Mouse (Mus musculus): ENCODE measurements at regions not wholly inside any gene's neighbourhood (a gene's known extent, or its start where the extent isn't known, plus 50 kb on each side); places are given as distances from the start of the nearest gene placed in this dataset.

DNA sequence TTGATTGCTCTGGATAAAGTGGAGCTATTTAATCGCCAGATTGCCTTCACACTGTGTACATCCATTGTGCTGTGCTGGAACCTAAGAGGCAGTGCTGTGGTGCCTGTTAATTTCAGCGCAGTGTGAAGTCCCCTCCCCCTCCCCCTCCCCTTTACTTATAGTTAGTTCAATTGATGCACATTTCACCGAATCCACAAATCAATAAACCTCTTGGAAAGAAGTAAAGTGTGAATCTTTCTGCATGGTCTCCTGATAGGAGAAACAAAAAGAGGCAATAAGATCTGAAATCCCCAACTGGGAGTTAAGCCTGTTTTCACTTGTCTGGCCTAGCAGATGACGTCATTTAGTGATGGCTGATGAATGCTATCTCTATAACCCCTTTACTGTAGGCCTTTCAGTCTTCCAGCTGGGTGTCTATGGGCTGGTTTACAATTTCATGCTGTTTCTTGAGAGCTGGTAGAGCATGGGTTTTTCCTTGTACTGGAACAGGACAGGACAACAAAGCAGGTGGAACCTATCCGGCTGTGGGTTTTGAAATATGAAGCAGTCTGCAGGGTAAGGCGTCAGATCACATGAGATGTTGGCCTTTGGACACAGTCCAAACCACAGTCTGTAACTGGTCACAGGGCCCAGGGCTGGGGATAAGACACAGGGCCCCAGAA lies 398.0 kb upstream of the Sel1l start:
- Histone ChIP-seq H3K9ac (ENCODE audit: low read depth, low read length) (no peak overlapping the region), H3K27me3 (ENCODE audit: control insufficient read depth, insufficient read depth, low read length) (no peaks in the 10 kb centered on the region), H3K9me3 (replicated peaks; ENCODE audit: control insufficient read depth, low read length) (no peaks in the 10 kb centered on the region), H3K27ac (ENCODE audit: low read depth, low read length) (no peak overlapping the region), H3K36me3 (ENCODE audit: control insufficient read depth, insufficient read depth, low read length) (no peaks in the 10 kb centered on the region), H3K4me1 (ENCODE audit: control insufficient read depth, insufficient read depth, low read length) (no peaks in the 10 kb centered on the region), H3K4me3 (ENCODE audit: low read depth, low read length) (no peak overlapping the region), H3K4me2 (no peak overlapping the region)
- 47% methylated on average over 6 of the region's 6 CpGs for WGBS (ENCODE audit: insufficient replicate concordance)
- ATAC-seq (replicated peaks; ENCODE audit: insufficient number of reproducible peaks, low FRiP score, low TSS enrichment), result peak; percentile 55; the same call in 1 of the 2 replicates

- H3K27me3 ChIP-seq (ENCODE audit: control insufficient read depth, insufficient read depth, low read length), result no peaks in the 10 kb centered on the region
- H3K9ac ChIP-seq (ENCODE audit: low read depth, low read length), result no peak overlapping the region
- no peaks in the 10 kb centered on the region for H3K9me3 ChIP-seq (replicated peaks; ENCODE audit: control insufficient read depth, low read length)
- no peak for ATAC-seq (replicated peaks; ENCODE audit: insufficient number of reproducible peaks, low FRiP score, low TSS enrichment)
- no peaks in the 10 kb centered on the region for H3K36me3 ChIP-seq (ENCODE audit: control insufficient read depth, insufficient read depth, low read length)
- H3K4me3 ChIP-seq (ENCODE audit: low read depth, low read length), result no peak overlapping the region
- H3K4me2 ChIP-seq, result no peak overlapping the region
- 68% methylated on average over 5 of the region's 5 CpGs for WGBS (ENCODE audit: insufficient replicate concordance)
- no peak overlapping the region for H3K27ac ChIP-seq (ENCODE audit: low read depth, low read length)
- H3K4me1 ChIP-seq (ENCODE audit: control insufficient read depth, insufficient read depth, low read length), result no peaks in the 10 kb centered on the region
Observed at GRCm38 (mm10) chr12:92239956-92240699, 391.2 kb upstream of the Sel1l start.

DNA sequence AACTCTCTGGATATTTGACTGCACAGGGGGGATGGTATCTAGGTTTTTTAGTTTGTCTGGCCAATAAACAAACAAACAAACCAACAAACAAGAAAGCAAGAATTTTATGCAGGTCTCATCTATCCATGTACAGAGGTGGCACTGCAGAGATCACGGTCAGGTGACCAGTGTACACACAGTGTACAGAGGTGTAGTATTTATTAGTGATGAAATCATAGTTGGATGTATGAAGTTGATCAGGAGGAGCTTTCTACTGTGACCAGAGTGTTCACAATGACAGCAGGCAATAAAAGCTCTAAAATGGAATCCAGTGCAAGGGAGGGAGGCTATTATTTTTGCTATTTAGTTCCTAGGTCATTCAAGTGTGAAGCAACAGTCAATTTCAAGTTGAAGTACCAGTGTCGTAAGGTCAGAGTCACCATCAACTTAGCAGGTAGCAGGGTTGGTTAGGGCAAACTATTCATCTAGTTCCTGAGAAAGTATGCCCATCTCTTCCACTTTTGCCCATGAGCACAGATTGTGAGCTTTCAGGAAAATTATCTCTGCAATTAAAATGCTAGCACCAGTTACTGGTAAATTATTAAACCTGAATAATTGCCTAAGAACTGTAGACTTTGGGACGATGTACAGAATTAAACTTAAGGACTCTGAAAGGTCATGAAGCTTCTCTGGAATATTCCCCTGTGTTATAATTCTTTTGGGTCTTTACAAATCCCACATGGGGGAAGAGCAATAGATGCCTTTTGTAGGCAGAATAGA lies 384.9 kb upstream of the Sel1l start:
- no peaks in the 10 kb centered on the region for H3K9me3 ChIP-seq (replicated peaks; ENCODE audit: control insufficient read depth, low read length)
- H3K36me3 ChIP-seq (ENCODE audit: control insufficient read depth, insufficient read depth, low read length), result no peaks in the 10 kb centered on the region
- H3K4me1 ChIP-seq (ENCODE audit: control insufficient read depth, insufficient read depth, low read length), result no peaks in the 10 kb centered on the region
- H3K27me3 ChIP-seq (ENCODE audit: control insufficient read depth, insufficient read depth, low read length), result no peaks in the 10 kb centered on the region
- no peak overlapping the region for H3K9ac ChIP-seq (ENCODE audit: low read depth, low read length)
- H3K4me2 ChIP-seq, result no peak overlapping the region
- no peak for ATAC-seq (replicated peaks; ENCODE audit: insufficient number of reproducible peaks, low FRiP score, low TSS enrichment)
- H3K4me3 ChIP-seq (ENCODE audit: low read depth, low read length), result no peak overlapping the region
- 79% methylated on average over 3 of the region's 3 CpGs for WGBS (ENCODE audit: insufficient replicate concordance)
- H3K27ac ChIP-seq (ENCODE audit: low read depth, low read length), result no peak overlapping the region

DNA sequence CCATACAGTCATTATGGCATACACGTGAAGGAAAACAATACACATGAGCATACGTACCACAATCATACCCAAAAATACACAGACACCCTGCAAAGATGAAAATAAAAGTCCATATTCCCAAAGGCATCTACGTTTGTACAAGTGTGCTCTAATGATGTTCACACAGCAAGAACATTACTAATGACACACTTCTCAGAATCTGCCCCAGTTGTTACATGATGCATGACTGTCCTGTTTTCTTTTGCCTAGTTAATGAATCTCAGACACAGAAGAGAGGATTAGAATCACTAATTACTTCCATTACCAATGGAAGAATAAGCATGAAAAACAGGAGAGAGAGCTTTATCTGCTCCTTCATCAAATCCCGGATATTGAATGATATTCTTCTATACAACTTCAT lies 379.6 kb upstream of the Sel1l start:
- Histone ChIP-seq H3K27ac (ENCODE audit: low read depth, low read length) (no peak overlapping the region), H3K9ac (ENCODE audit: low read depth, low read length) (no peak overlapping the region), H3K9me3 (replicated peaks; ENCODE audit: control insufficient read depth, low read length) (no peaks in the 10 kb centered on the region), H3K4me3 (ENCODE audit: low read depth, low read length) (no peak overlapping the region), H3K27me3 (ENCODE audit: control insufficient read depth, insufficient read depth, low read length) (no peaks in the 10 kb centered on the region), H3K4me1 (ENCODE audit: control insufficient read depth, insufficient read depth, low read length) (no peaks in the 10 kb centered on the region), H3K36me3 (ENCODE audit: control insufficient read depth, insufficient read depth, low read length) (no peaks in the 10 kb centered on the region), H3K4me2 (no peak overlapping the region)
- ATAC-seq (replicated peaks; ENCODE audit: insufficient number of reproducible peaks, low FRiP score, low TSS enrichment), result no peak
- 72% methylated on average over 4 of the region's 4 CpGs for WGBS (ENCODE audit: insufficient replicate concordance)

GRCm38 (mm10) chr12:92203351-92203750 lies 354.4 kb upstream of the Sel1l start:
- Histone ChIP-seq H3K27ac (ENCODE audit: low read depth, low read length) (no peak overlapping the region), H3K36me3 (ENCODE audit: control insufficient read depth, insufficient read depth, low read length) (no peaks in the 10 kb centered on the region), H3K4me1 (ENCODE audit: control insufficient read depth, insufficient read depth, low read length) (no peaks in the 10 kb centered on the region), H3K27me3 (ENCODE audit: control insufficient read depth, insufficient read depth, low read length) (no peaks in the 10 kb centered on the region), H3K9ac (ENCODE audit: low read depth, low read length) (no peak overlapping the region), H3K4me2 (no peak overlapping the region), H3K4me3 (ENCODE audit: low read depth, low read length) (no peak overlapping the region), H3K9me3 (replicated peaks; ENCODE audit: control insufficient read depth, low read length) (no peaks in the 10 kb centered on the region)
- WGBS (ENCODE audit: insufficient replicate concordance), result 74% methylated on average over 4 of the region's 4 CpGs
- no peak for ATAC-seq (replicated peaks; ENCODE audit: insufficient number of reproducible peaks, low FRiP score, low TSS enrichment)

DNA sequence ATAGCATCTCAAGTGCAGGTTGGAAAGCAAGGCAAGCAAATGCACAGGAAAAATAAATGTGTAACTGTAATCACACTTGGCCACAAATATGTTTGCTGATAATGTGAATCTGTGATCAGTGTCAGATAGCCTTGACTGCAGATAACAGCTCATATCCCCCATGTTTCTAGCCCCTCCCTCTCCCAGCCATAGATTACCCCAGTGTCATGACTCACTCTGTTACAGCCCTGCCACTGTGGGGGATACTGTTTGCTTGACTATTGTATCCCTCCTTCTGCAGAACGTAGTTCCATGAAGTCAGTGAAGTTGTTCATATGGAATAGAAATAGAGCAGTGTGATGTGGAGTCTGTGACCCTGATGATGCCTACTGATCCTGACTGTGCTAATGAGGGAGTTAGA lies 351.6 kb upstream of the Sel1l start:
- 63% methylated on average over 1 of the region's 1 CpGs for WGBS (ENCODE audit: insufficient replicate concordance)
- H3K4me1 ChIP-seq (ENCODE audit: control insufficient read depth, insufficient read depth, low read length), result no peaks in the 10 kb centered on the region
- no peak overlapping the region for H3K27ac ChIP-seq (ENCODE audit: low read depth, low read length)
- ATAC-seq (replicated peaks; ENCODE audit: insufficient number of reproducible peaks, low FRiP score, low TSS enrichment), result no peak
- H3K4me2 ChIP-seq, result no peak overlapping the region
- H3K4me3 ChIP-seq (ENCODE audit: low read depth, low read length), result no peak overlapping the region
- no peaks in the 10 kb centered on the region for H3K9me3 ChIP-seq (replicated peaks; ENCODE audit: control insufficient read depth, low read length)
- no peak overlapping the region for H3K9ac ChIP-seq (ENCODE audit: low read depth, low read length)
- H3K36me3 ChIP-seq (ENCODE audit: control insufficient read depth, insufficient read depth, low read length), result no peaks in the 10 kb centered on the region
- no peaks in the 10 kb centered on the region for H3K27me3 ChIP-seq (ENCODE audit: control insufficient read depth, insufficient read depth, low read length)

- Histone ChIP-seq H3K27ac (ENCODE audit: low read depth, low read length) (no peak overlapping the region), H3K36me3 (ENCODE audit: control insufficient read depth, insufficient read depth, low read length) (no peaks in the 10 kb centered on the region), H3K9ac (ENCODE audit: low read depth, low read length) (no peak overlapping the region), H3K4me1 (ENCODE audit: control insufficient read depth, insufficient read depth, low read length) (no peaks in the 10 kb centered on the region), H3K27me3 (ENCODE audit: control insufficient read depth, insufficient read depth, low read length) (no peaks in the 10 kb centered on the region), H3K4me3 (ENCODE audit: low read depth, low read length) (no peak overlapping the region), H3K4me2 (no peak overlapping the region), H3K9me3 (replicated peaks; ENCODE audit: control insufficient read depth, low read length) (no peaks in the 10 kb centered on the region)
- WGBS (ENCODE audit: insufficient replicate concordance), result 79% methylated on average over 5 of the region's 5 CpGs
- no peak for ATAC-seq (replicated peaks; ENCODE audit: insufficient number of reproducible peaks, low FRiP score, low TSS enrichment)
Observed at GRCm38 (mm10) chr12:92198738-92199477, 350.0 kb upstream of the Sel1l start.

GRCm38 (mm10) chr12:92193934-92194685 lies 345.2 kb upstream of the Sel1l start:
- no peak overlapping the region for H3K9ac ChIP-seq (ENCODE audit: low read depth, low read length)
- H3K27ac ChIP-seq (ENCODE audit: low read depth, low read length), result no peak overlapping the region
- ATAC-seq (replicated peaks; ENCODE audit: insufficient number of reproducible peaks, low FRiP score, low TSS enrichment), result no peak
- H3K4me2 ChIP-seq, result no peak overlapping the region
- H3K9me3 ChIP-seq (replicated peaks; ENCODE audit: control insufficient read depth, low read length), result no peaks in the 10 kb centered on the region
- no peak overlapping the region for H3K4me3 ChIP-seq (ENCODE audit: low read depth, low read length)
- H3K27me3 ChIP-seq (ENCODE audit: control insufficient read depth, insufficient read depth, low read length), result no peaks in the 10 kb centered on the region
- 64% methylated on average over 6 of the region's 6 CpGs for WGBS (ENCODE audit: insufficient replicate concordance)
- H3K36me3 ChIP-seq (ENCODE audit: control insufficient read depth, insufficient read depth, low read length), result no peaks in the 10 kb centered on the region
- H3K4me1 ChIP-seq (ENCODE audit: control insufficient read depth, insufficient read depth, low read length), result no peaks in the 10 kb centered on the region
